Mouse (Mus musculus): ENCODE data around the gene Tbl1xr1.

The Tbl1xr1 gene

DNA sequence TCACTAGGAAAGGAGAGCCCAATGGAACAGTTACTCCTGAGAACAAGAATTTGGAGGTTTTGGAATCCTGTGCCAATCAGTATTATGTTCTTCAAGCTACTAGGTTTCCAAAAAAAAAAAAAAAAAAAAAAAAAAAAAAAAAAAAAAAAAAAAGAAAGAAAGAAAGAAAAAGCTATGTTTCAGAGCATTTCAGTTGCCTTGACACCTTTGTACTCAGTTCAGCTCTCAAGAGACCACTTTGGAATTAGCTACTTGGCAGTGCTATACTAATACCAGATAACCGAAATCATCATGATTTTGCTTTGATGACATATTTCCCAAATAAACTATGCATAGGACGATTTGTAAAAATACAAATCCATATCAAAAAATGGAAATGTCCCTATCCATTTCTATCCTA, 145.1 kb downstream of the Tbl1xr1 start:
- no peak for DNase-seq (ENCODE audit: low spot score)

DNA sequence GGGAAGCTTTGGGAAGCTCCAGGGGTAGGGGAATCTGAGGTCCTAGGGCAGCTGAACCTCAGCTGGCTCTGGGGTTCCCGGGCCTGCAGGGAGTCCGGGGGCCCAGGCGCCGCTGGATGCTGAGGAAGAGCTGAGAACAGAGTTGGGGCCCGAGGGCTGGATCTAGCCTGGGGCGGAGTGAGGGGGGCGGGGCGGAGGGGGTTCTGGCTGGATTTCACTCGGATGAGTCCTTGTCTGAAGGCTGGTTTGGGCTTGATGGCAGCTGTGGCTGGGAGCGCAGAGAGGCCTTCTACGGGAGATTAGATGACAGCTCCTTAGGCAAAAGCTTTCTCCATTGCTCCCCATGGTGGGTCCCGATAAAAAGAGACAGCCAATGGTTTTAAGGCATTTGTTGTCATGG, 145.9 kb downstream of the Tbl1xr1 start:
- DNase-seq (ENCODE audit: low spot score), result no peak

DNA sequence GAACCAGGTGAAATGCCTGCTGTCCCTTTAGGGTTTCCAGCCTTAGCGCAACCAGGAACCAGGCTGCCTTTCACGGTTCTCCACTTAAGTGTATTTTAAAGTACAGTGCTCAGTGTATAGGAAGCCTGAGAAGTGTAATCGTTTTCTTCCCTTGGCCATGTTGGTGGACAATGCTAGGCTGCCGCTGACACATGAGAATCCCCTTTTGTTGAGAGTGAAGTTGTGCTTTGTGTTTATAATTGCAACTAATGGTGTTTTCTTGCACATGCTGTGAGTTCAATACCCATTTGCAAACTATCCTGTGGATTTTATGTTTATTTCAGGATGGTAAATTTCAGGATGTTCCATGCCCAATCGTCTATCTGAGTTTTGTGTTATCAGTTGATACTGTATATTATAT, 146.6 kb downstream of the Tbl1xr1 start:
- DNase-seq (ENCODE audit: low spot score), result no peak

GRCm38 (mm10) chr3:22228052-22228451, 151.6 kb downstream of the Tbl1xr1 start:
- no peak for DNase-seq (ENCODE audit: low spot score)

GRCm38 (mm10) chr3:22230635-22231034, 154.2 kb downstream of the Tbl1xr1 start:
- no peak for DNase-seq (ENCODE audit: low spot score)

DNA sequence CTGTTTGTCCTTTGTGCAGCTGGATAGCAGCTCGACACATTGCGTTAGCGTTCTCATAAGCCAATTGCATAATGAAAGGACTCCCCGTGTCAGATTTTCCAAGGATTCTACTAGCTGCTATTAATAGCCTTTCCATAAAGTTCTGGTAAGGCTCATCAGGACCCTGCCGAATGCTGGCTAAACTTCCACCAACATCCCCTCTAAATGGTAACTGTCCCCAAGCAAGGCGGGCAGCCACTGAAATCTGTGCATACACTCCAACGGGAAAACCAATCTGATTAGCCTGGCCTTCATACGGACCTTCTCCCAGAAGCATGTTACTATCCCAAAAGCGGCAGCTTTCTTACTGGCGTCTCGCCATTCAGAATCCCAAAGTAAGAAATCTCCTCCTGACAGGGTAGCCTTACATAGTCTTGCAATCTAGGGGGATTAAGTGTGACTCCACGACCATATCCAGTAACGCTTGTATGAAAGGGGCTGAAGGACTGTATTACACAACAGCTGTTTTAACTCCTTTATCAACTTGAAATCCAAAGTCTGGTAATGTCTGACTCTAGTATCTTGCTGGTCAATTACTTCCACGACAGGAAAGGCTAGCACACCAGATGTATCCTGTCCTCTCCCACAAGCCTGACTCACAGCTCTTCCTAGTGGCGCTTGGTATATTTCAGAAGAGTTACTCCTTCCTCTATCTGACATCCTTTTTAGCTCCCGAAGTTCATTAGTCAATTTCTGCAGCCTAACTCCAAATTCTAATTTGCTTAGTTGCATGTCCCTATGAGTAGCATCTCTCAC, 161.9 kb downstream of the Tbl1xr1 start:
- DNase-seq (ENCODE audit: low spot score), result no peak

Data from ovary, postnatal 36 days (tissue).